In genomic region chr4:101705325-101705724, GRCm38 (mm10) we compare ENCODE assay signal across 17 mouse cellular contexts. TPM values are rescaled to one million over a fixed set of nuclear protein-coding genes. Genes with fewer than 3 reads are reported as not detected.
"Had no signal": no experiment of that assay in that cellular context is flagged by ENCODE, and none has a peak within 500 bp of the region (broad histone marks: within the 10 kb centered on the region; RNA-seq: fewer than 3 reads in every experiment).

No protein-coding gene starts in this region.

- DNase-seq: retina, postnatal 1 day; right cerebral cortex, adult 18-20 months; right cerebral cortex, postnatal 14 days; right cerebral cortex, postnatal 25 days; right cerebral cortex, postnatal 4 days; spleen, adult 18-20 months; thymus, adult 18-20 months; thymus, adult 2 months; thymus, postnatal 14 days; thymus, postnatal 25 days; thymus, postnatal 36 days; thymus, postnatal 4 days had no signal

- H3K9me3 ChIP-seq: neural tube, embryonic 13.5 days; neural tube, embryonic 15.5 days; stomach, embryonic 15.5 days had no signal

- H3K27me3 ChIP-seq: neural tube, embryonic 13.5 days; neural tube, embryonic 15.5 days; stomach, embryonic 15.5 days had no signal

- H3K4me3 ChIP-seq: neural tube, embryonic 13.5 days; neural tube, embryonic 15.5 days; stomach, embryonic 15.5 days had no signal

- H3K27ac ChIP-seq: neural tube, embryonic 13.5 days; neural tube, embryonic 15.5 days; stomach, embryonic 15.5 days; stomach, postnatal 0 days had no signal

- H3K36me3 ChIP-seq: neural tube, embryonic 13.5 days; neural tube, embryonic 15.5 days; stomach, embryonic 15.5 days had no signal

- H3K4me1 ChIP-seq: neural tube, embryonic 13.5 days; neural tube, embryonic 15.5 days; stomach, embryonic 15.5 days had no signal

- H3K9ac ChIP-seq: neural tube, embryonic 13.5 days; neural tube, embryonic 15.5 days; stomach, embryonic 15.5 days had no signal

- H3K4me2 ChIP-seq: neural tube, embryonic 13.5 days; neural tube, embryonic 15.5 days; stomach, embryonic 15.5 days had no signal

RNA-seq across cellular contexts. Expression of gene Lepr, which starts 11.9 kb away (rescaled TPM):
- total RNA-seq: neutrophil, adult 5-6 weeks had no signal
